Mouse (Mus musculus) cerebellum, postnatal 10 days (tissue): ENCODE measurements around the gene Tspan2.

Experiments
- DNase-seq, 2 experiments: peaks; one replicate each; pipeline ENCODE4 v3.0.0; 2021; ENCODE audit warnings: mixed read lengths in 2 of 2

Gene Tspan2

GRCm38 (mm10) chr3:102735031-102735558 lies 766 bp downstream of the Tspan2 start:
- peak; percentile 55 for DNase-seq

- peak; percentile 47 to 58 for DNase-seq
Measured at GRCm38 (mm10) chr3:102735638-102736037, 1.3 kb downstream of the Tspan2 start.

GRCm38 (mm10) chr3:102736436-102736835 lies 2.1 kb downstream of the Tspan2 start:
- DNase-seq, result peak in 1 of 2 experiments; percentile 34

GRCm38 (mm10) chr3:102737106-102737505 lies 2.8 kb downstream of the Tspan2 start:
- peak; percentile 85 to 94 for DNase-seq

- peak; percentile 57 to 69 for DNase-seq
Measured at GRCm38 (mm10) chr3:102738161-102738901, 4.0 kb downstream of the Tspan2 start.

GRCm38 (mm10) chr3:102738926-102739325 lies 4.6 kb downstream of the Tspan2 start:
- peak; percentile 55 to 63 for DNase-seq

- DNase-seq, result peak in 1 of 2 experiments; percentile 16
Measured at GRCm38 (mm10) chr3:102742725-102743124, 8.4 kb downstream of the Tspan2 start.

GRCm38 (mm10) chr3:102743202-102743601 lies 8.9 kb downstream of the Tspan2 start:
- DNase-seq, result no peak

GRCm38 (mm10) chr3:102743781-102744471 lies 9.6 kb downstream of the Tspan2 start:
- no peak for DNase-seq

GRCm38 (mm10) chr3:102744657-102745056 lies 10.3 kb downstream of the Tspan2 start:
- DNase-seq, result no peak

GRCm38 (mm10) chr3:102746174-102746573 lies 11.8 kb downstream of the Tspan2 start:
- DNase-seq, result no peak

- DNase-seq, result no peak
Measured at GRCm38 (mm10) chr3:102748038-102748437, 13.7 kb downstream of the Tspan2 start.

GRCm38 (mm10) chr3:102748686-102749085 lies 14.4 kb downstream of the Tspan2 start:
- DNase-seq, result no peak

- no peak for DNase-seq
Measured at GRCm38 (mm10) chr3:102751136-102751535, 16.8 kb downstream of the Tspan2 start.

- DNase-seq, result no peak
Measured at GRCm38 (mm10) chr3:102751536-102751935, 17.2 kb downstream of the Tspan2 start.

- peak; percentile 57 to 61 for DNase-seq
Measured at GRCm38 (mm10) chr3:102752053-102752452, 17.7 kb downstream of the Tspan2 start.

GRCm38 (mm10) chr3:102752457-102752856 lies 18.1 kb downstream of the Tspan2 start:
- peak; percentile 42 to 47 for DNase-seq

GRCm38 (mm10) chr3:102755801-102756200 lies 21.5 kb downstream of the Tspan2 start:
- no peak for DNase-seq

- no peak for DNase-seq
Measured at GRCm38 (mm10) chr3:102757019-102757418, 22.7 kb downstream of the Tspan2 start.

GRCm38 (mm10) chr3:102760236-102760635 lies 25.9 kb downstream of the Tspan2 start:
- DNase-seq, result no peak

GRCm38 (mm10) chr3:102762388-102762787 lies 28.1 kb downstream of the Tspan2 start:
- DNase-seq, result peak; percentile 39 to 46

GRCm38 (mm10) chr3:102763713-102764400 lies 29.5 kb downstream of the Tspan2 start:
- DNase-seq, result peak; percentile 88 to 94

GRCm38 (mm10) chr3:102764850-102765249 lies 30.5 kb downstream of the Tspan2 start:
- DNase-seq, result peak in 1 of 2 experiments; percentile 1
